Mouse (Mus musculus) cerebellum, adult 11 months (tissue): ENCODE measurements at regions not wholly inside any gene's neighbourhood (a gene's known extent, or its start where the extent isn't known, plus 50 kb on each side); places are given as distances from the start of the nearest gene placed in this dataset.

ENCODE experiments used
- DNase-seq: peaks from one replicate; pipeline ENCODE4 v3.0.0; 2022

DNA sequence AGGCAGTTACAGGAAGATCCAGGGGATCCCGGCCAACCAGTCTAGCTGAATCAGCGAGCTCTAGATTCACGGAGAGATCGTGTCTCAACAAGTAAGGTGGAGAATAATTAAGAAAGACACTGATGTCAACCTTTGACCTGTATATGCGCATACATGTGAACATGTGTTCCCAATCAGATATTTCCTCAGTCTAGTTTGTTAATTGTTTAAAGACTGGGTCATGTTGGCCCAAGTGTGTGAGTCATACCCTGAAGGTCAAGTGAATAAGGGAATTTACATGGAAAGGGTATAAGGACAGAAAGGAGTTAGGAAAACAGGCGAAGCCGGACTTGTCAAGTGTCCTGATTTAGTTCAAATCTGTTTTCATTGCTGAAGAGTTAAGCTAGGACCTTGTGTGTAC, 76.4 kb upstream of the Mmadhc start:
- DNase-seq: no peak

DNA sequence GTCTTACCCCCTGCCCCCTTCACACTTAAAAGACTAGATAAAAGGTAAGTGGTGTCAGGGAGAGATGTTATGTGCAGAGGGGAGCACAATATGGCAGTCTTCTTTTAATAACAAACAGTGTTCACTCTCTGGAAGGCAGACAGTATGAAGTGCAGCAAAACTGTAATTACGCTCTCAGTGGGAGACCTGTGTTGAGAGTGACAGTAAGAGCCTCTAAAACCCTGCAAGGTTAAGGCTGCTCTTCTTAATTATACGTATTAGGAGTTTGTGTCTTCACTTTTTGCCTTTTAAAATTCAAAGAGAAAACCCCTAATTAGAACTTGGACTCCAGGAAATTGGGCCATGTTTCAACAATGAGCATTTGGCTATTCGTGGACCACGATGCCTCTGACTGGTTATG, 72.2 kb upstream of the Mmadhc start:
- no peak for DNase-seq

DNA sequence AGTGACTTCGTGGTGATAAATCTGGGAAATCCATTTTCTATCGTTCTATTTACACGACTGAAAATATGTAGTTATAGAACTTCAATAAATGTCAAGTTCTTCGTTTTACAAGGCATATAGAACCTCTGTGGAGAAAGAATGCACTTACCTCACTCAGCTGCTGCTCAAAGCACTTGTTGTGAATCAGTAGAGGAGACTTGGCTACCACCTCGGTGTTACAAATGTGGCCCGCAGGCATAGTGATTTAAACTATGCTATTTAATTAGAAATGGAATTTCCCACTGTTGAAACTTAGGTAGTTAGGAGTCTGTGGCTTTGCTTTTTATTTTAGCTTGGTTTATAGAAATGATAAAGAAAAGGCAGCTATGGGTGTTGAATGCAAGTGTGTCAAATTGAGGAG, 71.8 kb upstream of the Mmadhc start:
- no peak for DNase-seq

DNA sequence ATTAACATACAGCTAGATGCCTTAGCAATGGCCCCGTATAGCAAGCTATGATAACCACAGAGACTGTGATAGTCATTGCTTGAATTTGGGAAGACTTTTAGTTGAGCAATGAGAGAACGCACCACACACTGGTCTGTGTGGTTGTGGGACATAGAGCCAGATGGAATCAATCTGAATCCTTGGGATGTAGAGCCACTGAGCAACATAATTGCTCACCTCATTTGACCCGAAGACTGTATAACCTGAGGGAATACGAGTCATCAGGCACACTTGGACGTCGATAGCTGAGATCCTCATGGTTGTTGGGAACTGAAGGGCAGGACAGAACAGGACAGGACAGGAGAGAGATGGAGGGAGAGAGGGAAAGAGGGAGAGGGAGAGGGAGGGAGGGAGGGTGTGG, 68.6 kb upstream of the Mmadhc start:
- no peak for DNase-seq

DNA sequence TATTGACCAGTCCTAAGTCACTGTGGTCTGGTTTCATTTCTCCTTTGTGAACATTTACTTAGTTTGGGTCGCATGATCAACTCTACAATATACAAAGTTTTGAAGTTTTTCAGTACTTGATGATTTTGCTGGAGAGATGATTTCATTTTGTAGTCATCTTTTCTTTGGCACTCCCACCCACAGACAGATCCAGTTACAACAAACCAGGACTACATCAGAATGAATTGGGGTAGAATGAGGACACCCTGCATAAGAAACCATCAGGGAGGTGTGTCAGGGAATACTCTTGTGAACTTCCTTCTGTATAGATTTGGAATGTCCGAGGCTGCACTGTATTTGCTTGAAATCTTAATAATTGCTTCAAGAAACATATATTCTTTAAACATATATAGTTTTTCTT, 59.5 kb upstream of the Mmadhc start:
- no peak for DNase-seq

DNA sequence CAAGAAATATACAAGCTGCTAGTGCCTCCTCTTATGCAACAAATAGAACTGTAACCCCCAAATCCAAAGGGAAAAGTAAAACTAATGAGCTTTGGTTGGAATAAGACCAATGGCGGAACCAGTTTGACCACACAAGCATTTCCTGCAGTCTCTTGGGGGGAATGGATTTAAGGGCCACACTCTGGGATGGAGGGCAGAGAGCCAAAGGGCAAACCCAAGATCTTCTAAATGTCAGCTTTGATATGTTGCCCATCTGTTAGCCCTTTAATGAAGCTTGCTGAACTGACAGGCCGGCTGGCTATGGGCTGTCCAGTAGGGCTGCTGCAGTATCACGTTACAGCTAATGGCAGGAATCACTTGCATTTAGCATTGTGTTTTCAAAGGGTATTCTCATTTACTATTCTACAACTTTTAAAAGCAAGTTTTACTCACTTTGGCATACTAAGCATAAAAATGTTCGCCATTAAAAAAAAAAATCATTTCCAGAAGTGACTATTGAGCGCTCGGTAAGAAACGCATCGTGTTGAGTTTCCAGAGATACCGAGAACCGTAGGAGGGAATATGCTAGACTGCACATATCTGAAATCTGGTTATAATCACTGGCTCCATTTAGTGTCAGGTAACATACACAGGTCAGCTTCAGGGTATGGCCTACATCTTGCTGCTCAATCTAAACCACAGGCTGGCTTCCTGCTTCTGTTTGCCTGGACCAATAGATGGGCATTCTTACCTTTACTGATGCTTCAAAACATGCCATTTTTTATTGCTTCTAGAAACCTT, 51.1 kb upstream of the Mmadhc start:
- no peak for DNase-seq
